Mouse (Mus musculus): ENCODE results near the gene Atp11a. TPM values are rescaled to one million over a fixed set of nuclear protein-coding genes. Genes with fewer than 3 reads are reported as not detected.

Gene Atp11a
- polyA plus RNA-seq, 1 experiment from 2014 or later: 18.5 TPM

- DNase-seq (ENCODE audit: low spot score) (no peak), ATAC-seq (replicated peaks; ENCODE audit: low FRiP score) (no peak)
- H3K9ac ChIP-seq (ENCODE audit: low read length): no peak overlapping the region
- 90% methylated on average over 12 of the region's 12 CpGs for WGBS
- H3K36me3 ChIP-seq (ENCODE audit: control insufficient read depth, insufficient read depth, low read length): no peaks in the 10 kb centered on the region; the same call in 1 of the 2 replicates
- H3K4me2 ChIP-seq (ENCODE audit: low read depth, low read length, severe bottlenecking): no peak overlapping the region
- peaks cover 5% of the 10 kb centered on the region; the same call in 1 of the 2 replicates for H3K4me1 ChIP-seq (replicated peaks; ENCODE audit: control insufficient read depth, insufficient read depth, low read length)
- no peak overlapping the region for H3K4me3 ChIP-seq (ENCODE audit: low read depth, low read length)
- H3K27ac ChIP-seq (ENCODE audit: low read depth, low read length): no peak overlapping the region
- H3K9me3 ChIP-seq (ENCODE audit: control insufficient read depth, low read length): no peaks in the 10 kb centered on the region
- no peaks in the 10 kb centered on the region for H3K27me3 ChIP-seq (ENCODE audit: control insufficient read depth, insufficient read depth, low read length)
Observed at GRCm38 (mm10) chr8:12893797-12894578, 137.2 kb downstream of the Atp11a start.

GRCm38 (mm10) chr8:12894783-12895534 is 138.1 kb downstream of the Atp11a start:
- Histone ChIP-seq H3K9me3 (ENCODE audit: control insufficient read depth, low read length) (no peaks in the 10 kb centered on the region), H3K4me2 (ENCODE audit: low read depth, low read length, severe bottlenecking) (no peak overlapping the region), H3K27me3 (ENCODE audit: control insufficient read depth, insufficient read depth, low read length) (no peaks in the 10 kb centered on the region), H3K4me3 (ENCODE audit: low read depth, low read length) (no peak overlapping the region), H3K27ac (ENCODE audit: low read depth, low read length) (no peak overlapping the region), H3K4me1 (replicated peaks; ENCODE audit: control insufficient read depth, insufficient read depth, low read length) (peaks cover 5% of the 10 kb centered on the region; the same call in 1 of the 2 replicates), H3K36me3 (ENCODE audit: control insufficient read depth, insufficient read depth, low read length) (no peaks in the 10 kb centered on the region; the same call in 1 of the 2 replicates), H3K9ac (ENCODE audit: low read length) (no peak overlapping the region)
- WGBS: 81% methylated on average over 11 of the region's 11 CpGs
- DNase-seq (ENCODE audit: low spot score): no peak
- no peak for ATAC-seq (replicated peaks; ENCODE audit: low FRiP score)

GRCm38 (mm10) chr8:12895535-12896150 is 138.8 kb downstream of the Atp11a start:
- WGBS: 74% methylated on average over 9 of the region's 9 CpGs

GRCm38 (mm10) chr8:12896494-12897373 is 139.9 kb downstream of the Atp11a start:
- no peaks in the 10 kb centered on the region for H3K27me3 ChIP-seq (ENCODE audit: control insufficient read depth, insufficient read depth, low read length)
- H3K4me3 ChIP-seq (ENCODE audit: low read depth, low read length): no peak overlapping the region
- H3K4me2 ChIP-seq (ENCODE audit: low read depth, low read length, severe bottlenecking): no peak overlapping the region
- no peaks in the 10 kb centered on the region for H3K36me3 ChIP-seq (ENCODE audit: control insufficient read depth, insufficient read depth, low read length)
- ATAC-seq (replicated peaks; ENCODE audit: low FRiP score) (peak; percentile 39; the same call in 1 of the 2 replicates), DNase-seq (ENCODE audit: low spot score) (peak; percentile 68)
- 54% methylated on average over 13 of the region's 13 CpGs for WGBS
- H3K9ac ChIP-seq (ENCODE audit: low read length): no peak overlapping the region
- no peaks in the 10 kb centered on the region for H3K9me3 ChIP-seq (ENCODE audit: control insufficient read depth, low read length)
- H3K27ac ChIP-seq (ENCODE audit: low read depth, low read length): no peak overlapping the region
- H3K4me1 ChIP-seq (replicated peaks; ENCODE audit: control insufficient read depth, insufficient read depth, low read length): peaks cover 5% of the 10 kb centered on the region; the same call in 1 of the 2 replicates

More at GRCm38 (mm10) chr8:12895535-12896150, 138.8 kb downstream of the Atp11a start:
- no peak overlapping the region for H3K4me3 ChIP-seq (ENCODE audit: low read depth, low read length)
- DNase-seq (ENCODE audit: low spot score) (no peak), ATAC-seq (replicated peaks; ENCODE audit: low FRiP score) (no peak)
- H3K27me3 ChIP-seq (ENCODE audit: control insufficient read depth, insufficient read depth, low read length): no peaks in the 10 kb centered on the region
- H3K36me3 ChIP-seq (ENCODE audit: control insufficient read depth, insufficient read depth, low read length): no peaks in the 10 kb centered on the region; the same call in 1 of the 2 replicates
- no peak overlapping the region for H3K27ac ChIP-seq (ENCODE audit: low read depth, low read length)
- H3K4me1 ChIP-seq (replicated peaks; ENCODE audit: control insufficient read depth, insufficient read depth, low read length): peaks cover 5% of the 10 kb centered on the region; the same call in 1 of the 2 replicates
- H3K9me3 ChIP-seq (ENCODE audit: control insufficient read depth, low read length): no peaks in the 10 kb centered on the region
- H3K9ac ChIP-seq (ENCODE audit: low read length): no peak overlapping the region
- no peak overlapping the region for H3K4me2 ChIP-seq (ENCODE audit: low read depth, low read length, severe bottlenecking)

GRCm38 (mm10) chr8:12897815-12898214 is 141.0 kb downstream of the Atp11a start:
- H3K9me3 ChIP-seq (ENCODE audit: control insufficient read depth, low read length): no peaks in the 10 kb centered on the region
- 70% methylated on average over 9 of the region's 9 CpGs for WGBS
- peaks cover 5% of the 10 kb centered on the region; the same call in 1 of the 2 replicates for H3K4me1 ChIP-seq (replicated peaks; ENCODE audit: control insufficient read depth, insufficient read depth, low read length)
- ATAC-seq (replicated peaks; ENCODE audit: low FRiP score) (no peak), DNase-seq (ENCODE audit: low spot score) (no peak)
- H3K27me3 ChIP-seq (ENCODE audit: control insufficient read depth, insufficient read depth, low read length): no peaks in the 10 kb centered on the region
- no peak overlapping the region for H3K27ac ChIP-seq (ENCODE audit: low read depth, low read length)
- no peaks in the 10 kb centered on the region for H3K36me3 ChIP-seq (ENCODE audit: control insufficient read depth, insufficient read depth, low read length)
- H3K4me2 ChIP-seq (ENCODE audit: low read depth, low read length, severe bottlenecking): no peak overlapping the region
- no peak overlapping the region for H3K4me3 ChIP-seq (ENCODE audit: low read depth, low read length)
- H3K9ac ChIP-seq (ENCODE audit: low read length): no peak overlapping the region

- no peaks in the 10 kb centered on the region for H3K9me3 ChIP-seq (ENCODE audit: control insufficient read depth, low read length)
- no peak overlapping the region for H3K4me3 ChIP-seq (ENCODE audit: low read depth, low read length)
- ATAC-seq (replicated peaks; ENCODE audit: low FRiP score) (no peak), DNase-seq (ENCODE audit: low spot score) (no peak)
- no peak overlapping the region for H3K27ac ChIP-seq (ENCODE audit: low read depth, low read length)
- no peak overlapping the region for H3K9ac ChIP-seq (ENCODE audit: low read length)
- H3K4me2 ChIP-seq (ENCODE audit: low read depth, low read length, severe bottlenecking): no peak overlapping the region
- 89% methylated on average over 13 of the region's 13 CpGs for WGBS
- H3K36me3 ChIP-seq (ENCODE audit: control insufficient read depth, insufficient read depth, low read length): no peaks in the 10 kb centered on the region
- no peaks in the 10 kb centered on the region for H3K27me3 ChIP-seq (ENCODE audit: control insufficient read depth, insufficient read depth, low read length)
- H3K4me1 ChIP-seq (replicated peaks; ENCODE audit: control insufficient read depth, insufficient read depth, low read length): no peaks in the 10 kb centered on the region
Observed at GRCm38 (mm10) chr8:12903790-12904415, 147.1 kb downstream of the Atp11a start.

GRCm38 (mm10) chr8:12905122-12905521 is 148.3 kb downstream of the Atp11a start:
- Histone ChIP-seq H3K9me3 (ENCODE audit: control insufficient read depth, low read length) (no peaks in the 10 kb centered on the region), H3K27ac (ENCODE audit: low read depth, low read length) (no peak overlapping the region), H3K27me3 (ENCODE audit: control insufficient read depth, insufficient read depth, low read length) (no peaks in the 10 kb centered on the region), H3K4me1 (replicated peaks; ENCODE audit: control insufficient read depth, insufficient read depth, low read length) (no peaks in the 10 kb centered on the region), H3K4me3 (ENCODE audit: low read depth, low read length) (no peak overlapping the region), H3K36me3 (ENCODE audit: control insufficient read depth, insufficient read depth, low read length) (no peaks in the 10 kb centered on the region), H3K9ac (ENCODE audit: low read length) (no peak overlapping the region), H3K4me2 (ENCODE audit: low read depth, low read length, severe bottlenecking) (no peak overlapping the region)
- WGBS: 86% methylated on average over 5 of the region's 5 CpGs
- DNase-seq (ENCODE audit: low spot score) (no peak), ATAC-seq (replicated peaks; ENCODE audit: low FRiP score) (no peak)
